Mouse (Mus musculus) forebrain, embryonic 10.5 days (tissue): ENCODE results near the gene Shld1. TPM values are rescaled to one million over a fixed set of nuclear protein-coding genes. Genes with fewer than 3 reads are reported as not detected.

ENCODE experiments used
- DNase-seq: peaks from one replicate; pipeline ENCODE4 v3.0.0-alpha.2; 2017; ENCODE audit warnings: low spot score; ENCODE audit errors: extremely low spot score
- H3K27ac ChIP-seq: fragments of 300-500 bp; sonication (generic); 2 replicates; pipeline ENCODE4 v1.5.1; 2016; ENCODE audit warnings: mild to moderate bottlenecking
- H3K27me3 ChIP-seq: fragments of 300-500 bp; sonication (generic); 2 replicates; pipeline ENCODE4 v1.6.1; 2016; ENCODE audit warnings: mild to moderate bottlenecking; ENCODE audit not compliant: poor library complexity, severe bottlenecking
- H3K36me3 ChIP-seq: fragments of 300-500 bp; sonication (generic); replicated peaks from 2 replicates; pipeline ENCODE4 v1.6.1; 2016; ENCODE audit warnings: mild to moderate bottlenecking, moderate library complexity
- H3K4me1 ChIP-seq: fragments of 300-500 bp; sonication (generic); 2 replicates; pipeline ENCODE4 v1.6.1; 2016
- H3K4me3 ChIP-seq: fragments of 300-500 bp; sonication (generic); 2 replicates; pipeline ENCODE4 v1.5.1; 2016; ENCODE audit warnings: mild to moderate bottlenecking, moderate library complexity
- H3K9me3 ChIP-seq: fragments of 300-500 bp; sonication (generic); 2 replicates; pipeline ENCODE4 v1.6.1; 2016; ENCODE audit warnings: mild to moderate bottlenecking, moderate library complexity
- WGBS: fragments of 180-500 bp; shearing (Covaris S2); methylation state at CpG from one replicate; pipeline ENCODE4 v1.1.7; 2016; 5-methylcytosine and 5-hydroxymethylcytosine counted together
- polyA plus RNA-seq: library from polyadenylated mRNA; unstranded; fragments of >200 nt; fragmentation: Nextera tagmentation; extraction: Ambion mirVana; gene quantifications from 2 replicates; pipeline ENCODE4 v1.2.1, GENCODE M21; 2016

Gene Shld1
- polyA plus RNA-seq, 1 experiment from 2014 or later, result 16.0 TPM

GRCm38 (mm10) chr2:132793441-132794203 is 106.9 kb downstream of the Shld1 start:
- Histone ChIP-seq H3K4me1 (no peaks in the 10 kb centered on the region), H3K9me3 (no peaks in the 10 kb centered on the region), H3K27ac (no peak overlapping the region), H3K4me3 (no peak overlapping the region), H3K27me3 (no peaks in the 10 kb centered on the region), H3K36me3 (no peaks in the 10 kb centered on the region)
- DNase-seq, result no peak
- 89% methylated on average over 19 of the region's 19 CpGs for WGBS

- Histone ChIP-seq H3K36me3 (no peaks in the 10 kb centered on the region), H3K27me3 (no peaks in the 10 kb centered on the region), H3K9me3 (no peaks in the 10 kb centered on the region), H3K4me1 (no peaks in the 10 kb centered on the region), H3K4me3 (no peak overlapping the region), H3K27ac (no peak overlapping the region)
- DNase-seq, result no peak
- 94% methylated on average over 7 of the region's 7 CpGs for WGBS
These were observed 107.5 kb downstream of the Shld1 start for GRCm38 (mm10) chr2:132794204-132794586.

Other genes with a start within 250 kb of the Shld1 start
- gene Gpcpd1, start 99.2 kb upstream of the Shld1 start, polyA plus RNA-seq, result 24.7 and 31.7 TPM in 2 replicates
- 0.91 and 1.9 TPM in 2 replicates for gene Chgb, start 94.3 kb downstream of the Shld1 start, polyA plus RNA-seq
- gene Trmt6, start 129.1 kb downstream of the Shld1 start, polyA plus RNA-seq, result 47.2 and 48.4 TPM in 2 replicates
- gene Mcm8, start 129.2 kb downstream of the Shld1 start, polyA plus RNA-seq, result 34.4 and 36.1 TPM in 2 replicates
- 7.1 and 8.3 TPM in 2 replicates for gene Crls1, start 159.7 kb downstream of the Shld1 start, polyA plus RNA-seq
- 0.62 and 0.70 TPM in 2 replicates for gene Lrrn4, start 194.0 kb downstream of the Shld1 start, polyA plus RNA-seq